Mouse (Mus musculus): ENCODE measurements at regions not wholly inside any gene's neighbourhood (a gene's known extent, or its start where the extent isn't known, plus 50 kb on each side); places are given as distances from the start of the nearest gene placed in this dataset.

GRCm38 (mm10) chr8:25463532-25463931 lies 639.4 kb upstream of the Adam5 start:
- H3K4me3 ChIP-seq, result no peak overlapping the region
- no peaks in the 10 kb centered on the region for H3K9me3 ChIP-seq (replicated peaks)
- no peaks in the 10 kb centered on the region for H3K27me3 ChIP-seq (ENCODE audit: low read depth, poor library complexity, severe bottlenecking)
- no peak for DNase-seq (ENCODE audit: low spot score)
- H3K36me3 ChIP-seq, result no peaks in the 10 kb centered on the region
- H3K27ac ChIP-seq, result 0 out of 2 replicates have a peak overlapping the region, but pooled peaks have one; percentile 89
- WGBS, result 62% methylated on average over 9 of the region's 9 CpGs
- peaks cover 38% of the 10 kb centered on the region for H3K4me1 ChIP-seq

DNA sequence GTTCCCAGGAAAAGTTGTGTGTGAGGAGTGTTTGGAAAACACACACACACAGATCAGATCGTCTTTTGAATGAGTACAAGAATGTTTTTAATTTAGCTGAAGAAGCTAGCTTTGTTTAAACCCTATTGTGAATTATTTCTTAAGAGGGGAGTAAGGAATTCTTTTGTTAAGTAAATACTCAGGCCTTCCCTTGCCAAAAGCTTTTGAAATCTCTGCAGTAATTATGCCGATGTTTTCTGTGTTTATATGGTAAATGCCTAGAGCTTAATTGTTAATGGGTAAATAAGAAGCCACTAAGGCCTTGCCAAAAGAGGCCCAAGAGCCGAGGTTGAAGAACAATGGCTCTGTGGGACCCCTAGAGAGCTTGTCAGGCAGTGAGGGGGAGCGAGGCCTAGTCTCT lies 638.3 kb upstream of the Adam5 start:
- H3K36me3 ChIP-seq, result no peaks in the 10 kb centered on the region
- H3K27me3 ChIP-seq (ENCODE audit: low read depth, poor library complexity, severe bottlenecking), result no peaks in the 10 kb centered on the region
- H3K4me3 ChIP-seq, result no peak overlapping the region
- WGBS, result 47% methylated on average over 4 of the region's 4 CpGs
- no peak for DNase-seq (ENCODE audit: low spot score)
- H3K9me3 ChIP-seq (replicated peaks), result no peaks in the 10 kb centered on the region
- peaks cover 38% of the 10 kb centered on the region for H3K4me1 ChIP-seq
- peak overlapping the region; percentile 34; the same call in 1 of the 2 replicates for H3K27ac ChIP-seq

GRCm38 (mm10) chr8:25455644-25456043 lies 631.5 kb upstream of the Adam5 start:
- Histone ChIP-seq H3K36me3 (no peaks in the 10 kb centered on the region), H3K27me3 (ENCODE audit: low read depth, poor library complexity, severe bottlenecking) (no peaks in the 10 kb centered on the region), H3K4me3 (no peak overlapping the region), H3K4me1 (0 out of 2 replicates have a peak, but pooled peaks cover 2% of the 10 kb centered on the region), H3K27ac (no peak overlapping the region), H3K9me3 (replicated peaks) (no peaks in the 10 kb centered on the region)
- WGBS, result 62% methylated on average over 6 of the region's 6 CpGs
- DNase-seq (ENCODE audit: low spot score), result no peak

DNA sequence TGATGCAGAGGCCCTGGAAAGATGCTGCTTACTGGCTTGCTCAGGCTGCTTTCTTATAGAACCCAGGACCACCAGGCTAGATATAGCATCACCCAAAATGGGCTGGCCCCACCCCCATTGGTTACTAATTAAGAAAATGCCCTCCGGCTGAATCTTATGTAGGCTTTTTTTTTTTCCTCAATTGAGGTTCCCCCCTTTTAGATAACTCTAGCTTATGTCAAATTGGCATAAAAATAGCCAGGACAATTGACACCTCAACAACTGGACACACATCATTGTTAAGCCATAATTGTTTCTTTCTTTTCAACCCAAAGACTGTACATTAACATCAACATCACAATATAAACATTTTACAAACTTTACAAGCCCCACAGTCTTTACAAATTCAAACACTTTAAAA lies 630.8 kb upstream of the Adam5 start:
- H3K27ac ChIP-seq, result no peak overlapping the region
- no peaks in the 10 kb centered on the region for H3K27me3 ChIP-seq (ENCODE audit: low read depth, poor library complexity, severe bottlenecking)
- H3K4me3 ChIP-seq, result no peak overlapping the region
- no peaks in the 10 kb centered on the region for H3K36me3 ChIP-seq
- no peak for DNase-seq (ENCODE audit: low spot score)
- 97% methylated on average over 1 of the region's 1 CpGs for WGBS
- no peaks in the 10 kb centered on the region for H3K9me3 ChIP-seq (replicated peaks)
- 0 out of 2 replicates have a peak, but pooled peaks cover 2% of the 10 kb centered on the region for H3K4me1 ChIP-seq

- H3K4me3 ChIP-seq, result no peak overlapping the region
- WGBS, result 94% methylated on average over 9 of the region's 9 CpGs
- no peaks in the 10 kb centered on the region for H3K9me3 ChIP-seq (replicated peaks)
- no peaks in the 10 kb centered on the region for H3K36me3 ChIP-seq
- no peak for DNase-seq (ENCODE audit: low spot score)
- no peak overlapping the region for H3K27ac ChIP-seq
- no peaks in the 10 kb centered on the region for H3K27me3 ChIP-seq (ENCODE audit: low read depth, poor library complexity, severe bottlenecking)
- H3K4me1 ChIP-seq, result 0 out of 2 replicates have a peak, but pooled peaks cover 2% of the 10 kb centered on the region
These were observed 629.7 kb upstream of the Adam5 start for GRCm38 (mm10) chr8:25453826-25454225.

GRCm38 (mm10) chr8:25450544-25450943 lies 626.4 kb upstream of the Adam5 start:
- Histone ChIP-seq H3K9me3 (replicated peaks) (no peaks in the 10 kb centered on the region), H3K27ac (no peak overlapping the region), H3K36me3 (no peaks in the 10 kb centered on the region), H3K27me3 (ENCODE audit: low read depth, poor library complexity, severe bottlenecking) (no peaks in the 10 kb centered on the region), H3K4me3 (no peak overlapping the region), H3K4me1 (0 out of 2 replicates have a peak, but pooled peaks cover under 1% of the 10 kb centered on the region)
- DNase-seq (ENCODE audit: low spot score), result no peak

DNA sequence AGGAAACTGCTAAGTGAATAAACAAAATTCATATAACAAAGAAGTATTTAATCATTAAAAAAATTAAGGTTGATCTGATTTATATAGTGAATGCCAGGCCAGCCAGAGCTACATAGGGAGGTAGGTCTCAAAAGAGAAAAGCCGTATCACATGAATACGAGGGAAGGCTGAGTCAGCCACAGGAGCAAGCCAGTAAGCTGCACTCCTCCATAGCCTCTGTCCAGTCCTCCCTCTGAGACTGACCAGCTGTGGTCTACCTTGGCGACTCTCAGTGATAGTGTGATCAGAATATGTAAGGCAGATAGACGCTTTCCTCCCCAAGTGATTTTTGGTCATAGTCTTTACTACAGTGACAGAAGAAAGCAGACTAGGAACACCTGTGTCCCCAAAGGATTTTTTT lies 625.4 kb upstream of the Adam5 start:
- Histone ChIP-seq H3K4me1 (no peaks in the 10 kb centered on the region), H3K9me3 (replicated peaks) (no peaks in the 10 kb centered on the region), H3K27ac (no peak overlapping the region), H3K27me3 (ENCODE audit: low read depth, poor library complexity, severe bottlenecking) (no peaks in the 10 kb centered on the region), H3K36me3 (no peaks in the 10 kb centered on the region), H3K4me3 (no peak overlapping the region)
- no peak for DNase-seq (ENCODE audit: low spot score)
- WGBS, result 91% methylated on average over 4 of the region's 4 CpGs

DNA sequence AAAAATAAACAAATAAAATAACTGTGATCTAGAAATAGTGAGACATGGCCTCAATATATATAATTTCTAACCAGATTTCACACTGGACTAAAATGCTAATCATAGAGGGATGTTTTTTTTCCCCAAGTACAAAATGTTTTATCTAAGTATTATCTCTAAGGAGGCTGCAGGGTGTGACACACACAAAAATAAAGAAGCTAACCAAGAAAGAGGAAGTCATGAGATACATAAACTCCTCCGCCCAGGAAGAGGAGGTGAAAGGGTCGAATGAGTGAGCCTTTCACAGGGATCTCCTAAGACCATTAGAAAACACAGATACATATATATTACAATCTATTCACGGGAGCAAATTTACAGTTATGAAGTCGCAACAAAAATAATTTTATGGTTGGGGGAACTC lies 623.7 kb upstream of the Adam5 start:
- Histone ChIP-seq H3K27ac (no peak overlapping the region), H3K4me3 (no peak overlapping the region), H3K36me3 (no peaks in the 10 kb centered on the region), H3K4me1 (no peaks in the 10 kb centered on the region), H3K27me3 (ENCODE audit: low read depth, poor library complexity, severe bottlenecking) (no peaks in the 10 kb centered on the region), H3K9me3 (replicated peaks) (no peaks in the 10 kb centered on the region)
- WGBS, result 89% methylated on average over 4 of the region's 4 CpGs
- no peak for DNase-seq (ENCODE audit: low spot score)

GRCm38 (mm10) chr8:25445968-25446367 lies 621.8 kb upstream of the Adam5 start:
- 94% methylated on average over 1 of the region's 1 CpGs for WGBS
- no peak overlapping the region for H3K27ac ChIP-seq
- H3K4me3 ChIP-seq, result no peak overlapping the region
- no peaks in the 10 kb centered on the region for H3K9me3 ChIP-seq (replicated peaks)
- H3K36me3 ChIP-seq, result no peaks in the 10 kb centered on the region
- no peak for DNase-seq (ENCODE audit: low spot score)
- H3K4me1 ChIP-seq, result peaks cover 10% of the 10 kb centered on the region
- H3K27me3 ChIP-seq (ENCODE audit: low read depth, poor library complexity, severe bottlenecking), result 0 out of 2 replicates have a peak, but pooled peaks cover under 1% of the 10 kb centered on the region

- 77% methylated on average over 5 of the region's 5 CpGs for WGBS
- H3K27ac ChIP-seq, result no peak overlapping the region
- H3K36me3 ChIP-seq, result no peaks in the 10 kb centered on the region
These were observed 620.9 kb upstream of the Adam5 start for GRCm38 (mm10) chr8:25445054-25445453.

DNA sequence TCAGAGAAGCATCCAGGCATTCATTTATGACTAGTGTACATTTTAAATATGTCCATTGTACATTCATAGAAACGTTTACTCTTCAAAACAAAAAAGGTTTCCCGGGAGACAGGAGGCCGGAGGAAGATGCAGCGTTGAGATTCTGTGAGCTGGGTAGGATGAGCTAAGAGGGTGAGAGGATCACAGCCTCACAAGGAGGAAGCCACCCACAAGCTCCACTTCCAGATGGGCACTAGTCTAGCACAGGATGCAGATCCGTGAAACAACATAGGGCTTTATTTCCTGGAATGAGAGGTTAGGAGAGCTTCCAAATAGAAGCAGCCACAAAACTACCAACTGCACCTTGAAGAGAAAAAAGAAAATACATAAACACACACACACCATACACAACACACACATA lies 619.4 kb upstream of the Adam5 start:
- Histone ChIP-seq H3K27ac (no peak overlapping the region), H3K9me3 (replicated peaks) (no peaks in the 10 kb centered on the region), H3K4me3 (no peak overlapping the region), H3K27me3 (ENCODE audit: low read depth, poor library complexity, severe bottlenecking) (0 out of 2 replicates have a peak, but pooled peaks cover 6% of the 10 kb centered on the region), H3K36me3 (no peaks in the 10 kb centered on the region), H3K4me1 (peaks cover 28% of the 10 kb centered on the region)
- 87% methylated on average over 5 of the region's 5 CpGs for WGBS
- no peak for DNase-seq (ENCODE audit: low spot score)

More at GRCm38 (mm10) chr8:25445054-25445453, 620.9 kb upstream of the Adam5 start:
- no peak for DNase-seq (ENCODE audit: low spot score)
- H3K4me3 ChIP-seq, result no peak overlapping the region
- H3K4me1 ChIP-seq, result peaks cover 20% of the 10 kb centered on the region
- H3K9me3 ChIP-seq (replicated peaks), result no peaks in the 10 kb centered on the region
- 0 out of 2 replicates have a peak, but pooled peaks cover 6% of the 10 kb centered on the region for H3K27me3 ChIP-seq (ENCODE audit: low read depth, poor library complexity, severe bottlenecking)

DNA sequence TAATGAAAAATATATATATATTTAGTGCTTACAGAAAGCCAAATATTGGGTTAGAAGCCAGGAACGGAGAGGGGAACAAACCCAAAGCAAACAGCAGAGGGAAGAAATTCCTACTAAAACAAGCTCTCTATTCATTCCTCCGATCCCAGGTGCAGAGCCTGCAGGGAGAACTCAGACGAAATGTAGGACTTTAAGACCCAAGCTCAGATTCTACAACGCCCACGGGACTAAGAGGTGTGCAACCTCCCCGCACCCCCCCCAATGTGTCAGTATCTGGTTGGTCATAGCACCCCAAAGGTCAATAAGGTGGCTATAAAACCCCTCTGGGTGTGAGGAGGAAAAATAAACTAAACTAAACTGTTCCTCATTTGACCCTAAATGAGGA lies 616.9 kb upstream of the Adam5 start:
- WGBS, result 27% methylated on average over 6 of the region's 6 CpGs
- DNase-seq (ENCODE audit: low spot score), result no peak
- no peaks in the 10 kb centered on the region for H3K9me3 ChIP-seq (replicated peaks)
- peak overlapping the region; percentile 37; the same call in 1 of the 2 replicates for H3K4me3 ChIP-seq
- peak overlapping the region; percentile 87 for H3K27ac ChIP-seq
- H3K4me1 ChIP-seq, result peaks cover 38% of the 10 kb centered on the region
- 0 out of 2 replicates have a peak, but pooled peaks cover 6% of the 10 kb centered on the region for H3K27me3 ChIP-seq (ENCODE audit: low read depth, poor library complexity, severe bottlenecking)
- no peaks in the 10 kb centered on the region for H3K36me3 ChIP-seq

- Histone ChIP-seq H3K4me1 (peaks cover 38% of the 10 kb centered on the region), H3K27me3 (ENCODE audit: low read depth, poor library complexity, severe bottlenecking) (0 out of 2 replicates have a peak, but pooled peaks cover 6% of the 10 kb centered on the region), H3K27ac (peak overlapping the region; percentile 87), H3K9me3 (replicated peaks) (no peaks in the 10 kb centered on the region), H3K36me3 (no peaks in the 10 kb centered on the region), H3K4me3 (peak overlapping the region; percentile 37)
- WGBS, result 17% methylated on average over 13 of the region's 13 CpGs
- peak; percentile 48 for DNase-seq (ENCODE audit: low spot score)
These were observed 616.4 kb upstream of the Adam5 start for GRCm38 (mm10) chr8:25440391-25441056.
